Mouse (Mus musculus) stomach, embryonic 14.5 days (tissue): Measurements from ENCODE around the gene Pnpla8. TPM values are rescaled to one million over a fixed set of nuclear protein-coding genes. Genes with fewer than 3 reads are reported as not detected.

Experiments used
- ATAC-seq: fragments of 200-750 bp; cut with Nextera tagmentation; 2 replicates; pipeline ENCODE4 v1.8.0; 2017; ENCODE audit warnings: low read depth, moderate TSS enrichment; ENCODE audit not compliant: insufficient number of reproducible peaks, insufficient read depth, low FRiP score
- H3K27ac ChIP-seq: fragments of 300-500 bp; sonication (generic); 2 replicates; pipeline ENCODE4 v1.5.1; 2014; ENCODE audit warnings: mild to moderate bottlenecking, low read length, moderate library complexity, mixed read lengths
- H3K27me3 ChIP-seq: fragments of 300-500 bp; sonication (generic); 2 replicates; pipeline ENCODE4 v1.6.1; 2014; ENCODE audit warnings: low read length, control low read depth, mixed read lengths; ENCODE audit not compliant: control insufficient read depth, insufficient read depth
- H3K36me3 ChIP-seq: fragments of 300-500 bp; sonication (generic); 2 replicates; pipeline ENCODE4 v1.6.1; 2014; ENCODE audit warnings: mild to moderate bottlenecking, control low read depth, low read length, moderate library complexity, mixed read lengths; ENCODE audit not compliant: control insufficient read depth, insufficient read depth
- H3K4me1 ChIP-seq: fragments of 300-500 bp; sonication (generic); 2 replicates; pipeline ENCODE4 v1.6.1; 2014; ENCODE audit warnings: low read length, control low read depth, mixed read lengths; ENCODE audit not compliant: control insufficient read depth, insufficient read depth
- H3K4me2 ChIP-seq: fragments of 300-500 bp; sonication (generic); replicated peaks from 2 replicates; pipeline ENCODE4 v1.6.1; 2014; ENCODE audit warnings: low read depth, low read length, control low read depth
- H3K4me3 ChIP-seq: fragments of 300-500 bp; sonication (generic); 2 replicates; pipeline ENCODE4 v1.5.1; 2014; ENCODE audit warnings: low read depth, low read length, control low read depth
- H3K9ac ChIP-seq: fragments of 300-500 bp; sonication (generic); replicated peaks from 2 replicates; pipeline ENCODE4 v1.6.1; 2014; ENCODE audit warnings: low read depth, mild to moderate bottlenecking, control low read depth, low read length, moderate library complexity, mixed read lengths
- H3K9me3 ChIP-seq: fragments of 300-500 bp; sonication (generic); 2 replicates; pipeline ENCODE4 v1.6.1; 2016; ENCODE audit warnings: low read depth, low read length, control low read depth; ENCODE audit not compliant: control insufficient read depth
- WGBS: fragments of 180-500 bp; shearing (Covaris S2); extraction: QIAGEN DNeasy Blood & Tissue Kit; methylation state at CpG from one replicate; pipeline ENCODE4 v1.1.7; 2014; 5-methylcytosine and 5-hydroxymethylcytosine counted together
- microRNA-seq: library from miRNA; unstranded; fragments of <30 nt; microRNA quantifications from one replicate; pipeline ENCODE4, GENCODE M21; 2016
- polyA plus RNA-seq: library from polyadenylated mRNA; unstranded; fragments of >200 nt; fragmentation: Nextera tagmentation; extraction: Ambion mirVana; gene quantifications from 2 replicates; pipeline ENCODE4 v1.2.1, GENCODE M21; 2014

Pnpla8 gene
- polyA plus RNA-seq, 1 experiment from 2014 or later: 60.9 TPM

DNA sequence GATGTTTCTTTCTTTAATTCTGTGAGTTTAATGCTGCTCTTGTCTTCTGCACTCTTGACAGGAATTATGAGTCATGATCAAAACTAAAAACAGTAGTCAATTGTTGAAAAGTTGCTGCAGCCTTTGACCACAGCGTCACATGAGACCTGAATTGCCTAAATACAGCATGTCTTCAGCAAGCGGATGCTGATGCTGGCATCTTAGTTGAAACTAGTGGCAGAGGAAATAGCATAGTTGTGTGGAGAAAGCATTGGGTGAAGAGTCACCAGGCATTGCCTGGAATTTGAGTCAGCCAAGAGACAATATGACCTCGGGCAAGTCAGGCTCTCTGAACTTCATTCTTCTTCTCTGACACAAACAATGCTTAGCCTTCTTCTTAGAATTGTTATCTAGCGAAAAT is 133.9 kb downstream of the Pnpla8 start:
- H3K9ac ChIP-seq: no peak overlapping the region
- no peak overlapping the region for H3K4me3 ChIP-seq
- H3K27ac ChIP-seq: no peak overlapping the region
- ATAC-seq: no peak
- no peaks in the 10 kb centered on the region for H3K9me3 ChIP-seq
- H3K36me3 ChIP-seq: no peaks in the 10 kb centered on the region
- no peaks in the 10 kb centered on the region for H3K4me1 ChIP-seq
- no peak overlapping the region for H3K4me2 ChIP-seq
- no peaks in the 10 kb centered on the region for H3K27me3 ChIP-seq
- 79% methylated on average over 4 of the region's 4 CpGs for WGBS

DNA sequence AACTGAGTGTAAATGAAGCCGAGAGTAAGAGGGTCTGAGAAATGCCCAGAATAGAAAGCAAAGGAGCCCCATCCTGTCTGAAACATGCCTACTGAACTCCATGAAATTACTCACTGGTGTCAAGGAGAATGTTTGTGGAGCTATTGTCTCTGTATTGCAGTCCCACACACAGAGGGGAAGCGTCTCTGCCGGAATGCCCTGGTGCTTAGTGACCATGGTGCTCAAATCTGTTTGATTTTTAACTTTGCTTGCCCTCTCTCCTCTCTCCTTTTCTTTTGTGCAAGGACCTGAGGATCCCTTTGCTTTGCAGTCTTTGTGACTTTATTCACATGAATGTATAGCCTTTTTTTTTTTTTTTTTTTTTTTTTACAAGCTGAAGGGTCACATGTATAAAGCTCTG is 136.3 kb downstream of the Pnpla8 start:
- no peak for ATAC-seq
- H3K27me3 ChIP-seq: no peaks in the 10 kb centered on the region
- H3K4me2 ChIP-seq: no peak overlapping the region
- H3K4me1 ChIP-seq: no peaks in the 10 kb centered on the region
- no peaks in the 10 kb centered on the region for H3K9me3 ChIP-seq
- no peak overlapping the region for H3K9ac ChIP-seq
- 40% methylated on average over 3 of the region's 3 CpGs for WGBS
- no peak overlapping the region for H3K4me3 ChIP-seq
- H3K36me3 ChIP-seq: no peaks in the 10 kb centered on the region
- no peak overlapping the region for H3K27ac ChIP-seq

DNA sequence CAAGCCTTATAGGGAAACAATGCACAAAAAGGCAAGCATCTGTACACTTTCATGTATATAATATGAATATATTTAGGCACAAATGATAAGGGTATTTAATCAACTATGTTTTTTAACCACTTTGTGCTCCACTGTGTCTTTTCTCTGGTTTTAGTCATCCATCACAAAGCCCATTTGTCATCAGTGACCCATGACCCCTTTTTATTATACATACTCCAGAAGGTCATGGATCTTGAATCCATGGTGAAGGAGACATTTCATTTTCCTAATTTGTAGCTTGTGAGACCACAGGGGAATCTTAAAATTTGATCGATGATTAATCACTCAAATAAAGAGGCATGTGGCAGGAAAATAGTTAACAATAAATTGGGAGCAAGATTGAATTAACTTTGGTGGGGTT is 136.7 kb downstream of the Pnpla8 start:
- Histone ChIP-seq H3K9ac (no peak overlapping the region), H3K36me3 (no peaks in the 10 kb centered on the region), H3K9me3 (no peaks in the 10 kb centered on the region), H3K4me1 (no peaks in the 10 kb centered on the region), H3K27me3 (no peaks in the 10 kb centered on the region), H3K4me2 (no peak overlapping the region), H3K27ac (no peak overlapping the region), H3K4me3 (no peak overlapping the region)
- no peak for ATAC-seq
- WGBS: 79% methylated on average over 1 of the region's 1 CpGs

DNA sequence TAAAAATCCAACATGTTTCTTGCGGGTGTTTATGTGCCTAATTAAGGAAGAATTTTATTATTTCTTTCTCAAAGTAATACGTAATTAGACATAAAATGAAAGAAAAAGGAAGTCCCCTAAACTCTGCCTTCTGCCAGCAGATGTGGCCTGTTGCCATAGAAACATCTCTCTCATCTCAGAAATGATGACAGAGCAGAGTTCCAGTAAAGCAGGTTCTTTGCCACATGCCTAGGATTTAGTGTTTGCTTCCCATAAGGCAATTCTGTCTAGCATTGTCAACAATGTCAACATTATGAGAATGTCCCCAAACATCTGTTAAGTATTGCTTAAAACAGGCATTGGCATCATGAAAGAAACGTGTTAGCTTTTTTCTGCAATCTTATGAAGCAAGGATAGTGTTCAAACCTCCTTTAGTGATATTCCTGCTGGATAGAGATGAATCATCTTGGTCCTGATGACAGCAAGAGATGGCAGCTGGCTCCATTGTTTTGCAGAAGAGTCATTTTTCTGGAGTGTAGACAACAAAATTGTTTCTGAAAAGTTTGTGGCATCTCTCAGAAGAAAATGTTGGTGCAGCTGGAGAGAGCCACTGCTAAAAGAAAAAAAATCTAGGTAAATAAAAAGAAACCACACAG is 150.0 kb downstream of the Pnpla8 start:
- no peaks in the 10 kb centered on the region for H3K27me3 ChIP-seq
- H3K4me2 ChIP-seq: no peak overlapping the region
- 64% methylated on average over 3 of the region's 3 CpGs for WGBS
- no peak overlapping the region for H3K27ac ChIP-seq
- ATAC-seq: no peak
- no peak overlapping the region for H3K9ac ChIP-seq
- H3K36me3 ChIP-seq: no peaks in the 10 kb centered on the region
- H3K4me1 ChIP-seq: no peaks in the 10 kb centered on the region
- H3K9me3 ChIP-seq: no peaks in the 10 kb centered on the region
- no peak overlapping the region for H3K4me3 ChIP-seq

Small RNAs within 50 kb of the gene (microRNA-seq; reads per million reads assigned to microRNA genes)
- gene Mir5627: 1.0 reads per million

Other genes starting within 250 kb of the Pnpla8 start
- 19.9 and 24.1 TPM in 2 replicates for gene Dnajb9, start 11.0 kb upstream of the Pnpla8 start, polyA plus RNA-seq
- 10.1 and 10.5 TPM in 2 replicates for gene Nrcam, start 107.5 kb downstream of the Pnpla8 start, polyA plus RNA-seq